Mouse (Mus musculus) small intestine, adult 2 months (tissue): ENCODE results near the gene Rbmxl1. TPM values are rescaled to one million over a fixed set of nuclear protein-coding genes. Genes with fewer than 3 reads are reported as not detected.

Experiments used
- H3K27ac ChIP-seq: fragments of 200-500 bp; 2 replicates; pipeline ENCODE4 v1.5.1; 2012; ENCODE audit warnings: low read depth, low read length, control low read depth, inconsistent platforms; ENCODE audit not compliant: insufficient read depth
- H3K27me3 ChIP-seq: fragments of 200-500 bp; 2 replicates; pipeline ENCODE4 v1.6.1; 2012; ENCODE audit warnings: mild to moderate bottlenecking, moderate library complexity, low read length, inconsistent platforms; ENCODE audit not compliant: control insufficient read depth, insufficient read depth
- H3K36me3 ChIP-seq: fragments of 200-500 bp; 2 replicates; pipeline ENCODE4 v1.6.1; 2012; ENCODE audit warnings: mild to moderate bottlenecking, low read length, control low read depth, inconsistent platforms; ENCODE audit not compliant: control insufficient read depth, insufficient read depth
- H3K4me1 ChIP-seq: fragments of 200-500 bp; 2 replicates; pipeline ENCODE4 v1.6.1; 2012; ENCODE audit warnings: low read length, inconsistent platforms, mixed read lengths; ENCODE audit not compliant: control insufficient read depth, insufficient read depth, insufficient read length
- H3K4me3 ChIP-seq: fragments of 200-500 bp; 2 replicates; pipeline ENCODE4 v1.5.1; 2012; ENCODE audit warnings: low read depth, mild to moderate bottlenecking, control low read depth, inconsistent platforms, low read length, moderate library complexity
- CTCF ChIP-seq: fragments of 200-500 bp; IDR thresholded peaks from 2 replicates; pipeline ENCODE4 v1.5.1; 2012; ENCODE audit warnings: low read depth, mild to moderate bottlenecking, control low read depth, inconsistent platforms, low read length, moderate library complexity, mixed read lengths; ENCODE audit not compliant: insufficient replicate concordance, insufficient read length; ENCODE audit errors: extremely low read depth
- POLR2A ChIP-seq: fragments of 200-500 bp; IDR thresholded peaks from 2 replicates; pipeline ENCODE4 v1.6.1; 2012; ENCODE audit warnings: low read depth, mild to moderate bottlenecking, control low read depth, inconsistent platforms, low read length, moderate library complexity
- WGBS: fragments of 180-500 bp; shearing (Covaris S2); methylation state at CpG from one replicate; pipeline ENCODE4 v1.1.7; 2018; 5-methylcytosine and 5-hydroxymethylcytosine counted together
- polyA plus RNA-seq: library from polyadenylated mRNA; depleted of rRNA; stranded (reverse); fragments of >200 nt; gene quantifications from 2 replicates; pipeline ENCODE4 v1.2.3, GENCODE M21; 2012; rRNA removed

Gene Rbmxl1
- polyA plus RNA-seq, 1 experiment = 9.3 TPM

GRCm38 (mm10) chr8:78493031-78493430, 15.7 kb downstream of the Rbmxl1 start:
- Histone ChIP-seq H3K4me1 (no peaks in the 10 kb centered on the region), H3K27ac (no peak overlapping the region), H3K4me3 (no peak overlapping the region), H3K36me3 (no peaks in the 10 kb centered on the region), H3K27me3 (no peaks in the 10 kb centered on the region; the same call in 1 of the 2 replicates)
- no peak for TF ChIP-seq POLR2A
- WGBS = 43% methylated on average over 2 of the region's 2 CpGs

- H3K4me1 ChIP-seq = no peaks in the 10 kb centered on the region
- WGBS = 75% methylated on average over 3 of the region's 3 CpGs
- no peak for TF ChIP-seq POLR2A
- TF ChIP-seq CTCF = no peak
- no peak overlapping the region for H3K27ac ChIP-seq
- H3K4me3 ChIP-seq = no peak overlapping the region
- H3K27me3 ChIP-seq = no peaks in the 10 kb centered on the region; the same call in 1 of the 2 replicates
- no peaks in the 10 kb centered on the region for H3K36me3 ChIP-seq
Measured at GRCm38 (mm10) chr8:78489733-78490132, 19.0 kb downstream of the Rbmxl1 start.

- 34% methylated on average over 6 of the region's 6 CpGs for WGBS
Measured at GRCm38 (mm10) chr8:78477051-78477829, 31.5 kb downstream of the Rbmxl1 start.

DNA sequence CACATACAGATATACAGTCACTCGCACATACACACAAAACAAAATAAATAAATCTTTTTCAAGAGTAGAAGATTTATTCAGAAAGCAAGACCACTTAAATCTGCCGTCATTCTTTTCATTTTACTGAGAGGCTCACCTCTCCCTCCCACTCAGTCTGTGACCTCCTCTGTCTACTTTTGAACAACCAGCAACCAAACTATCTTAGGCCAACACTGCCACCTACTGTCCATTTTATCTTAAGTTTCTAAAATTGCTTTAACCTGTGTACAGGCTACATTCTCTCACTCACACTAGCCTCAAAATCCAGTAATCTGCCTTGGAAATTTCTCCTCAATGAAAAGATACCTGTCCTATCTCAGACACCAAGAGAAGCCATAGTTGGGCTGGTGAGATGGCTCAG, 40.8 kb downstream of the Rbmxl1 start:
- H3K4me3 ChIP-seq = no peak overlapping the region
- WGBS = 88% methylated on average over 2 of the region's 2 CpGs
- no peaks in the 10 kb centered on the region for H3K4me1 ChIP-seq
- no peaks in the 10 kb centered on the region for H3K27me3 ChIP-seq
- TF ChIP-seq CTCF (no peak), POLR2A (no peak)
- H3K36me3 ChIP-seq = no peaks in the 10 kb centered on the region
- no peak overlapping the region for H3K27ac ChIP-seq

More at GRCm38 (mm10) chr8:78477051-78477829, 31.5 kb downstream of the Rbmxl1 start:
- H3K4me1 ChIP-seq = no peaks in the 10 kb centered on the region
- TF ChIP-seq CTCF (no peak), POLR2A (no peak)
- no peaks in the 10 kb centered on the region for H3K36me3 ChIP-seq
- no peak overlapping the region for H3K27ac ChIP-seq
- H3K27me3 ChIP-seq = no peaks in the 10 kb centered on the region
- no peak overlapping the region for H3K4me3 ChIP-seq

- TF ChIP-seq POLR2A = no peak
- no peak for TF ChIP-seq CTCF
- Histone ChIP-seq H3K4me3 (no peak overlapping the region), H3K4me1 (no peaks in the 10 kb centered on the region), H3K36me3 (no peaks in the 10 kb centered on the region), H3K27me3 (no peaks in the 10 kb centered on the region), H3K27ac (no peak overlapping the region)
- 64% methylated on average over 2 of the region's 2 CpGs for WGBS
Measured at GRCm38 (mm10) chr8:78463941-78464340, 44.8 kb downstream of the Rbmxl1 start.

- H3K4me3 ChIP-seq = no peak overlapping the region
- TF ChIP-seq CTCF = no peak
- TF ChIP-seq POLR2A = no peak
- 74% methylated on average over 3 of the region's 3 CpGs for WGBS
- H3K27me3 ChIP-seq = no peaks in the 10 kb centered on the region
- no peaks in the 10 kb centered on the region for H3K4me1 ChIP-seq
- no peaks in the 10 kb centered on the region for H3K36me3 ChIP-seq
- H3K27ac ChIP-seq = no peak overlapping the region
Measured at GRCm38 (mm10) chr8:78456441-78456840, 52.3 kb downstream of the Rbmxl1 start.

Other genes starting within 250 kb of the Rbmxl1 start
- gene Pou4f2, start 72.3 kb downstream of the Rbmxl1 start, polyA plus RNA-seq = not detected in 2 replicates
- 4.7 and 5.2 TPM in 2 replicates for gene Slc10a7, start 448 bp upstream of the Rbmxl1 start, polyA plus RNA-seq